Mouse (Mus musculus) common myeloid progenitor, adult 5-6 weeks (primary cell): Measurements from ENCODE around the gene Ranbp6. TPM values are rescaled to one million over a fixed set of nuclear protein-coding genes. Genes with fewer than 3 reads are reported as not detected.

Experiments
- ATAC-seq: replicated peaks from 2 replicates; pipeline ENCODE4 v1.8.0; 2016; ENCODE audit warnings: low read depth, mild to moderate bottlenecking, moderate TSS enrichment, inconsistent platforms; ENCODE audit not compliant: poor library complexity, severe bottlenecking
- total RNA-seq: library from RNA; stranded (forward); fragments of 200-1000, 187-1606 nt; gene quantifications from 2 replicates; pipeline ENCODE4 v1.2.3, GENCODE M21; 2017

Gene Ranbp6
- total RNA-seq, 1 experiment from 2014 or later = 23.5 TPM

DNA sequence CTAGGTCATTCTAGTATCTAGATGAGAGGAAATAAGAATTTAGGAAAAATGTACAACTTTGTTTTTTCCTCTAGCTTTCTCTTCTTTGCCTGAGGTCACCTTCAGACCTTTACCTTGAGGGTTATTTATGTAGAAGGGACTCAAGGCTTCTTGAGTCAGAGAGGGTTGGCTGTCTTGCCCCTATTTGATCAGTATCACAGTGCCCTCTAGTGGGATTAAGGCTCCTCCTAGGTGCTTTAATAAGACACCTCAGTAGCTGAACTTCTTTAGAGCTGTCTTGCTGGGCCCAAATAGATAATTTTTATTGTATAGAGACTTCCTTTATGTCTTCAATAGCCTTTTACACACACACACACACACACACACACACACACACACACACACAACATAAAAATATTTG lies 8.2 kb upstream of the Ranbp6 start:
- ATAC-seq = peak; percentile 80

DNA sequence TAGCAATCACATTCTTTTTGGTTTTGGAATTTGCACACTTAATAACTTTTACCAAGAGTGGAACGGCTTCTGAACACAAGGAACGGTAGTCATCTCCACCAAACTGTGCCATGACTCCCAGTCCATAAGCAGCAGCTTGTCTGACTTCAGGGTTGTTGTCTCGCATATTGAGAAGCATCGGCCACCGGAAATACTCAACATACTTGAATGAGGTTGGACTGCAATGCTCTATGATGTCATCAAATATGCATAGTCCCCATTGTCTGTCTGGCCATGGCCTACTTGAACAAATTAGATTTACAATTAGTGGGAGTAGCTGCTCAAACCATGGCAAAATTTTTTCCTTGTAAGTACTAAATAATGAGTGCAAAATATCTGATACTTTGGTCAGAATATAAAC lies 2.8 kb downstream of the Ranbp6 start:
- ATAC-seq = no peak

DNA sequence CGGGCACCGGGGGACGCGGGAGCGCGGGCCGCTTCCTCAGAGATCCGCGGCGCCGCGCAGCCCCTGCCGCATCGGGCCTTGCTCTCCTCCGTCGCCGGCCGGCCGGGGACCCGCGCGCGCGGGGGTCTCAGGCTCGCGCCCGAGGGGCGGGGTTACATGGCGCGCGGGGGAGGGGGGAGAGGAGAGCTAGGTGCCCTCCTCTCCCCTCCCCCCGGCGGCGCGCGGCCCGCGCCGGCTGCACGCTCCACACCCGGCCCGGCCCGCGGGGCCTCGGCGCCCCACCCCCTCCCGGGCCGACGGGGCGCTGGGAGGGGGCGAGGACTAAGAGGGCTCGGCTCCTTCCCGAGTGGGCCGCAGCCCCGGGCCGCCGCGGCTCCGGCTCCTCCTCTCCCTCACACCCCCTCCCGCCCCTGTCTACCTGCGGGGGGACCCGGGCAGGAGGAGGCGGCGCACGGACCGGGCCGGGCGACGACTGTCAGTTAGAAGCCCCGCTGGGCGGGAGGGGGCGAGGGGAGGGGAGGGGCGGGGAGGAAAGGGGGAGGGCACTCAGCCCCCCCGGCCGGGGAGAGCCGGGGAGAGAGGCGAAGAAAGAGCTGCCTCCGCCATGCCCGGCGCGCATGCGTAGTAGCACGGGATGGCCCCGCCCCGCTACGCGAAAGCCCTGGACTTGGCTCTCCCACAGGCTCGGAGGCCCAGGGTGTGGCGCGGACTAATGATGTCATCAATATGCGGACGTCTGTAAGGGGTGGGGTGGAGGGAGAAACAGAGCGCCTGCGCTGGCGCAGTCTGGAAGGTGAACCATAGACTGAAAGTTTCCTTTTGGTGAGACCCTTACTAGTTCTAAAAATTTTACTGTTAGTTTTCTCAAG lies 6.6 kb downstream of the Ranbp6 start, which contains the start of gene 9930021J03Rik:
Gene 9930021J03Rik, minus strand, starts transcription at position 73 of the 869 bp plus-strand sequence.
- ATAC-seq = peak; percentile 91

DNA sequence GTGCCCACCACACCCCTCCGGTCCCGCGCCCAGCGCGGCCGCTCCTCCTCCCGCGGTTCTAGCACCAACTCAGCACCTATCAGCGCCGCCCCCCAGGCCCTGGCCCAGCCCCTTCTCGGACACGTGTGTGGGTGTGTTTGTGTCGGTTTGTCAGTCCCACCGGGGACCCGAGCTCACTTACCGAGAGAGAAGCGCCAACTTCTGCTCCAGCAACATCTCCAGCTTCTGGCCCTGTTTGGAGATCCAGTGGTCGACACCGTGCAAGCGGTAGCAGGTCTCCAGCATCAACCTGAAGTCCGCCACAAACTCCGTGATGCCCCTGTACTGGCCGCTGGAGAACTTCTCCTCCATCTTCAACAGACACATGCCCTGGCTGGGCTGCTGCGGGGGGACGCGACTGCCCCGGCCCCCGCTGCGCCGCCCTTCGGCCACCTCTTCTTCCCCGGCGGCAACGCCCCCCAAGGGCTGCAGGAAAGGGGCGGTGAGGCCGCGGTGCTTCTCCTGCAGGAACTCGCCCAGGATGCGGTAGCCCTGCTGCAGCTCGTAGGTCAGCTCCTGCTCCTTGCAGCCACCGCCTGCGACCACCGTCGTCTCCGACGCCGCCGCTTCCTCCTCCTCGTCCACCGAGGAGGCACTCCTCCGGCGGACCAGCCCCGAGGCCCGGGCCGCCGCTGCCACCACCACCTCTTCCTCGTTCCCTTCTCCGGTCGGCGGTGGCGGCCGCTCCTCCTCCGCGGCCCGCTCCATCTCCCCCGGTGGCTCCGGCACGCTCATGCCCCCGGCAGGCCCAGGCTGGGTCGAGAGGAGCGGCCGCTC lies 7.5 kb downstream of the Ranbp6 start:
- peak; percentile 84 for ATAC-seq

DNA sequence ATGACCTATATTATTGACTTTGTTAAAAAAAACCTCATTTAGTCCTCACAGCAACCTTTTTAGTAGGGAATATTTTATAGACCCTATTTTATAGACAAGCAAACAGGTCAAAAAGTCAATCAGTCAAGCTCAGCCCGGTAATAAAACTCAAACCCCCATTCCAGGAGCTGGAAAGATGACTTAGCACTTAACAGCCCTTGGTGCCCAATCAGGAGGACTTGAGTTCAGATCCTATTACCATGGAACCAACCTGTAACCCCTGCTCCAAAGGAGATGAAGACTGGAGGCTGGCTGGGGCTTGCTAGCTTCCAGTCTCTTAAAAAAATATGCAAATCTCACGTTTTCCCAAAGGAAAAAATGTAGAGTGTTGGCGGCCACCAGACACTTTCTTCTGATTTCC lies 8.8 kb downstream of the Ranbp6 start:
- ATAC-seq = no peak

DNA sequence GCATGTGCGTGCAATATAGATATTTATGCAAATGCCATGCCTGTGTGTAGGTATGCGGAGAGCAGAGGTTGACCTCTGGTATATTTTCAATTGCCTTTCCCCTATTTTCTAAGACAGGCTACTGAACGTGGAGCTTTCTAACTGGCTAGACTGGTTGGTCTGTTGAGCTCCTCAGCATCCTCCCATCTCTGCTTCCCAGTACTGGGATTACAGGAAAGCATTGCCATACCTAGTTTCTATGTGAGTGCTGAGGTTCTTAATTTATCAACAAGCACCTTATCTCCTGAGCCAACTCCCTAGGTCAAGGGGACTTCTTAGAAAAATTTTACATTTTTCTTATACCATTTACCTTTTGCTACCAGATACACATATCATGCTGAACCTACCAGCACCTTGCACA lies 15.4 kb downstream of the Ranbp6 start:
- no peak for ATAC-seq

DNA sequence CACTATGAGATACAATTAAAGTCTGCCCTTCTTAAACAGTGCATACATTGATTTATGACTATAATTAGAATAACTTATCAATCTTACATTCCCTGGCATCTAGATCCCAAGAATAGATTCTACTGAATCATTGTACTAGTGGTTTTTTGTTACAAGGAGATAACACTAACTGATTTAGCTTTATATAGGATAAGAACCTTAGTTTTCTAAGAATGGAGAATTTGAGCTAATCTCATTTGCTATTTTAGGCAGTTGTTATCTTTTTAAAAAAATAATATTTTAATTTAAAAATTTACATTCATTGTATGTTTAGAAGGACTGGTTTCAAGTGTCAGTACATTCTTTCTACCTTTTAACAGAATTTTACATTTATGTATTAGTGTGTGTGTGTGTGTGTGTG lies 24.8 kb downstream of the Ranbp6 start:
- ATAC-seq = no peak

DNA sequence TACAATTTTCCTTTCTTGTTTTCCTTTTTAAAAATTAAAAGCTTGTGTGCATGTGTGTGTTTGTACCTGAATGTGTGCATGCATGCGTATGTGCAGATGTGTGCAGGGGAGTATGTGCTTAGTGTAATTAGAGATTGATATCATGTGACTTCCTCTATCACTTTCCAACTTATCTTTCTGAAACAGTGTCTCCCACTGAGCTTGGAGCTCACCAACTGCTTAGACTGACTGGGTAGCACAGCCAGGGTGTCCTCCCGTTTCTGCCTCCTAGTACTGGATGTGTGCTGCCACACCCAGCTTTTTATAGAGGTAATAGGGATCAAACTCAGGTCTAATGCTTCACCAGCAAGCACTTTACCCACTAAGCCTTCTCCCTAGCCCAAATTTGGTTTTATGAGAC lies 29.9 kb downstream of the Ranbp6 start:
- ATAC-seq = no peak

Other genes with a start within 250 kb of the Ranbp6 start
- 41.8 and 45.8 TPM in 2 replicates for gene Ermp1, start 164.6 kb downstream of the Ranbp6 start, total RNA-seq
- gene Mlana, start 115.2 kb downstream of the Ranbp6 start, total RNA-seq = not detected in 2 replicates
- 13.4 and 22.4 TPM in 2 replicates for gene 9930021J03Rik, start 7.0 kb downstream of the Ranbp6 start, total RNA-seq
- not detected in 2 replicates for gene Il33, start 112.1 kb upstream of the Ranbp6 start, total RNA-seq
- gene Trpd52l3, start 190.8 kb upstream of the Ranbp6 start, total RNA-seq = not detected in 2 replicates
- 95.0 and 109 TPM in 2 replicates for gene Uhrf2, start 217.5 kb upstream of the Ranbp6 start, total RNA-seq